Mouse (Mus musculus) liver, adult 2 months (tissue): ENCODE results near the gene Nckap5l. TPM values are rescaled to one million over a fixed set of nuclear protein-coding genes. Genes with fewer than 3 reads are reported as not detected.
"Not testable (repeated sequence)": the region's sequence is repeated elsewhere in the genome, so short reads cannot be mapped to it uniquely, and the experiment has no call there.

Experiments used
- DNase-seq: peaks from one replicate; pipeline ENCODE4 v3.0.0-alpha.2; 2011; ENCODE audit warnings: low read depth, low spot score; ENCODE audit errors: extremely low read depth
- H3K27ac ChIP-seq: fragments of 200-500 bp; replicated peaks from 2 replicates; pipeline ENCODE4 v1.5.1; 2012; ENCODE audit warnings: low read depth, mild to moderate bottlenecking, control low read depth, inconsistent platforms, low read length; ENCODE audit not compliant: insufficient read depth
- H3K27me3 ChIP-seq: fragments of 200-500 bp; 2 replicates; pipeline ENCODE4 v1.6.1; 2012; ENCODE audit warnings: mild to moderate bottlenecking, moderate library complexity, low read length, inconsistent platforms; ENCODE audit not compliant: control insufficient read depth, insufficient read depth
- H3K36me3 ChIP-seq: fragments of 200-500 bp; 2 replicates; pipeline ENCODE4 v1.6.1; 2012; ENCODE audit warnings: low read length, inconsistent platforms; ENCODE audit not compliant: control insufficient read depth, insufficient read depth
- H3K4me1 ChIP-seq: fragments of 200-500 bp; 2 replicates; pipeline ENCODE4 v1.6.1; 2011; ENCODE audit warnings: low read length; ENCODE audit not compliant: control insufficient read depth, insufficient read depth
- H3K4me3 ChIP-seq: fragments of 200-500 bp; 2 replicates; pipeline ENCODE4 v1.5.1; 2011; ENCODE audit warnings: low read depth, mild to moderate bottlenecking, control low read depth, low read length, moderate library complexity; ENCODE audit not compliant: insufficient read depth
- H3K79me2 ChIP-seq: fragments of 200-500 bp; 2 replicates; pipeline ENCODE4 v1.6.1; 2012; ENCODE audit warnings: inconsistent platforms, mild to moderate bottlenecking, low read length, moderate library complexity; ENCODE audit not compliant: control insufficient read depth, insufficient read depth
- H3K9ac ChIP-seq: fragments of 200-500 bp; 2 replicates; pipeline ENCODE4 v1.6.1; 2012; ENCODE audit warnings: low read depth, mild to moderate bottlenecking, control low read depth, inconsistent platforms, low read length
- CTCF ChIP-seq: fragments of 200-500 bp; IDR thresholded peaks from 2 replicates; pipeline ENCODE4 v1.5.1; 2011; ENCODE audit warnings: low read depth, low read length, control low read depth
- POLR2A ChIP-seq: fragments of 200-500 bp; IDR thresholded peaks from 2 replicates; pipeline ENCODE4 v1.6.1; 2011; ENCODE audit warnings: low read length, control low read depth; ENCODE audit not compliant: insufficient read depth; ENCODE audit errors: extremely low read depth
- WGBS: fragments of 180-500 bp; shearing (Covaris S2); methylation state at CpG from one replicate; pipeline ENCODE4 v1.1.7; 2018; 5-methylcytosine and 5-hydroxymethylcytosine counted together
- polyA plus RNA-seq: library from polyadenylated mRNA; depleted of rRNA; stranded (reverse); fragments of >200 nt; gene quantifications from 2 replicates; pipeline ENCODE4 v1.2.3, GENCODE M21; 2012
- total RNA-seq: library from RNA; depleted of rRNA; stranded (reverse); fragments of >200 nt; gene quantifications from 2 replicates; pipeline ENCODE4 v1.2.3, GENCODE M21; 2014

The Nckap5l gene
- total and polyA plus RNA-seq, 2 experiments, result 0.09 to 0.56 TPM

- H3K27me3 ChIP-seq, result no peaks in the 10 kb centered on the region
- TF ChIP-seq CTCF, result no peak
- no peak for TF ChIP-seq POLR2A
- H3K4me3 ChIP-seq, result no peak overlapping the region
- H3K9ac ChIP-seq, result no peak overlapping the region
- DNase-seq, result peak; percentile 89
- H3K79me2 ChIP-seq, result peaks cover 1% of the 10 kb centered on the region; the same call in 1 of the 2 replicates
- peak overlapping the region; percentile 79 for H3K27ac ChIP-seq
- H3K36me3 ChIP-seq, result no peaks in the 10 kb centered on the region
- peaks cover 17% of the 10 kb centered on the region for H3K4me1 ChIP-seq
- 46% methylated on average over 4 of the region's 4 CpGs for WGBS
These were observed 69.6 kb downstream of the Nckap5l start for GRCm38 (mm10) chr15:99387976-99388375.

GRCm38 (mm10) chr15:99386796-99387195 is 70.8 kb downstream of the Nckap5l start:
- Histone ChIP-seq H3K27ac (peak overlapping the region; percentile 79), H3K4me1 (peaks cover 17% of the 10 kb centered on the region), H3K79me2 (no peaks in the 10 kb centered on the region; the same call in 1 of the 2 replicates), H3K9ac (no peak overlapping the region), H3K4me3 (no peak overlapping the region), H3K36me3 (no peaks in the 10 kb centered on the region), H3K27me3 (no peaks in the 10 kb centered on the region)
- DNase-seq, result peak; percentile 81
- 18% methylated on average over 3 of the region's 3 CpGs for WGBS
- TF ChIP-seq CTCF, result no peak

GRCm38 (mm10) chr15:99386110-99386509 is 71.4 kb downstream of the Nckap5l start:
- 62% methylated on average over 3 of the region's 3 CpGs for WGBS
- DNase-seq, H3K36me3 ChIP-seq, H3K4me3 ChIP-seq, H3K27me3 ChIP-seq, H3K79me2 ChIP-seq: not testable (repeated sequence)
- Histone ChIP-seq H3K9ac (peak overlapping the region; percentile 34; the same call in 1 of the 2 replicates), H3K27ac (peak overlapping the region; percentile 73), H3K4me1 (peaks cover 13% of the 10 kb centered on the region)
- TF ChIP-seq CTCF, result 0 out of 2 replicates have a peak, but pooled peaks have one; percentile 7

GRCm38 (mm10) chr15:99384071-99384470 is 73.5 kb downstream of the Nckap5l start:
- Histone ChIP-seq H3K4me3 (no peak overlapping the region), H3K36me3 (no peaks in the 10 kb centered on the region), H3K27me3 (no peaks in the 10 kb centered on the region), H3K9ac (no peak overlapping the region), H3K27ac (no peak overlapping the region), H3K79me2 (no peaks in the 10 kb centered on the region; the same call in 1 of the 2 replicates), H3K4me1 (peaks cover 13% of the 10 kb centered on the region)
- WGBS, result 81% methylated on average over 6 of the region's 6 CpGs
- DNase-seq, result no peak
- no peak for TF ChIP-seq POLR2A

GRCm38 (mm10) chr15:99382893-99383292 is 74.7 kb downstream of the Nckap5l start:
- no peak for TF ChIP-seq POLR2A
- TF ChIP-seq CTCF, result no peak

GRCm38 (mm10) chr15:99376240-99376639 is 81.3 kb downstream of the Nckap5l start:
- H3K9ac ChIP-seq, result no peak overlapping the region
- no peaks in the 10 kb centered on the region for H3K4me1 ChIP-seq
- no peaks in the 10 kb centered on the region for H3K79me2 ChIP-seq
- no peaks in the 10 kb centered on the region for H3K36me3 ChIP-seq
- H3K27ac ChIP-seq, result no peak overlapping the region
- no peak overlapping the region for H3K4me3 ChIP-seq
- TF ChIP-seq CTCF (no peak), POLR2A (no peak)
- 93% methylated on average over 5 of the region's 5 CpGs for WGBS
- no peak for DNase-seq
- H3K27me3 ChIP-seq, result no peaks in the 10 kb centered on the region

More at GRCm38 (mm10) chr15:99382893-99383292, 74.7 kb downstream of the Nckap5l start:
- H3K27me3 ChIP-seq, result no peaks in the 10 kb centered on the region
- no peaks in the 10 kb centered on the region for H3K79me2 ChIP-seq
- no peaks in the 10 kb centered on the region for H3K36me3 ChIP-seq
- peaks cover 9% of the 10 kb centered on the region for H3K4me1 ChIP-seq
- no peak overlapping the region for H3K4me3 ChIP-seq
- DNase-seq, result peak; percentile 85
- H3K9ac ChIP-seq, result no peak overlapping the region
- H3K27ac ChIP-seq, result no peak overlapping the region
